Mouse (Mus musculus): Measurements from ENCODE around the gene AI464131.

GRCm38 (mm10) chr4:41497046-41497445 is 5.8 kb downstream of the AI464131 start:
- TF ChIP-seq CTCF (IDR thresholded peaks at IDR 0.05; ENCODE audit: low read depth, low read length) (no peak), TAL1 (conservative IDR thresholded peaks at IDR 0.05; ENCODE audit: low read depth, low read length) (no peak)

Data from G1E (cell line).